Mouse (Mus musculus) limb, embryonic 12.5 days (tissue): ENCODE results near the gene Arl5c. TPM values are rescaled to one million over a fixed set of nuclear protein-coding genes. Genes with fewer than 3 reads are reported as not detected.
A peak's percentile ranks its signal among the peaks of the same experiment; 100 is the strongest.

ENCODE experiments used
- ATAC-seq: fragments of 200-750 bp; cut with Nextera tagmentation; 2 replicates; pipeline ENCODE4 v1.8.0; 2017; ENCODE audit warnings: low read depth, moderate TSS enrichment; ENCODE audit not compliant: insufficient number of reproducible peaks, insufficient read depth, low FRiP score, low TSS enrichment
- H3K27ac ChIP-seq: fragments of 300-500 bp; sonication (generic); 2 replicates; pipeline ENCODE4 v1.5.1; 2016; ENCODE audit warnings: mild to moderate bottlenecking, moderate library complexity
- H3K27me3 ChIP-seq: fragments of 300-500 bp; sonication (generic); 2 replicates; pipeline ENCODE4 v1.6.1; 2016; ENCODE audit warnings: mild to moderate bottlenecking, moderate library complexity
- H3K36me3 ChIP-seq: fragments of 300-500 bp; sonication (generic); 2 replicates; pipeline ENCODE4 v1.6.1; 2016; ENCODE audit warnings: mild to moderate bottlenecking, moderate library complexity
- H3K4me1 ChIP-seq: fragments of 300-500 bp; sonication (generic); replicated peaks from 2 replicates; pipeline ENCODE4 v1.6.1; 2016
- H3K4me2 ChIP-seq: fragments of 300-500 bp; sonication (generic); 2 replicates; pipeline ENCODE4 v1.6.1; 2016; ENCODE audit warnings: mild to moderate bottlenecking, moderate library complexity
- H3K4me3 ChIP-seq: fragments of 300-500 bp; sonication (generic); replicated peaks from 2 replicates; pipeline ENCODE4 v1.5.1; 2016; ENCODE audit warnings: mild to moderate bottlenecking
- H3K9ac ChIP-seq: fragments of 300-500 bp; sonication (generic); replicated peaks from 2 replicates; pipeline ENCODE4 v1.6.1; 2016; ENCODE audit warnings: mild to moderate bottlenecking, moderate library complexity
- H3K9me3 ChIP-seq: fragments of 300-500 bp; sonication (generic); 2 replicates; pipeline ENCODE4 v1.6.1; 2016; ENCODE audit warnings: mild to moderate bottlenecking, moderate library complexity
- WGBS: fragments of 180-500 bp; shearing (Covaris S2); methylation state at CpG from one replicate; pipeline ENCODE4 v1.1.7; 2016; 5-methylcytosine and 5-hydroxymethylcytosine counted together
- polyA plus RNA-seq: library from polyadenylated mRNA; unstranded; fragments of >200 nt; fragmentation: Nextera tagmentation; extraction: Ambion mirVana; gene quantifications from 2 replicates; pipeline ENCODE4 v1.2.1, GENCODE M21; 2016

The Arl5c gene
- polyA plus RNA-seq, 1 experiment from 2014 or later: 5.9 TPM

GRCm38 (mm10) chr11:98019883-98020610, 24.1 kb upstream of the Arl5c start:
- peak overlapping the region; percentile 81 for H3K4me2 ChIP-seq
- H3K9me3 ChIP-seq: no peaks in the 10 kb centered on the region
- WGBS: 25% methylated on average over 8 of the region's 8 CpGs
- H3K27me3 ChIP-seq: 0 out of 2 replicates have a peak, but pooled peaks cover 4% of the 10 kb centered on the region
- H3K4me1 ChIP-seq: peaks cover 27% of the 10 kb centered on the region
- ATAC-seq: no peak
- H3K4me3 ChIP-seq: peak overlapping the region; percentile 88; the same call in 1 of the 2 replicates
- H3K36me3 ChIP-seq: peaks cover 41% of the 10 kb centered on the region
- no peak overlapping the region for H3K27ac ChIP-seq
- 0 out of 2 replicates have a peak overlapping the region, but pooled peaks have one; percentile 8 for H3K9ac ChIP-seq

DNA sequence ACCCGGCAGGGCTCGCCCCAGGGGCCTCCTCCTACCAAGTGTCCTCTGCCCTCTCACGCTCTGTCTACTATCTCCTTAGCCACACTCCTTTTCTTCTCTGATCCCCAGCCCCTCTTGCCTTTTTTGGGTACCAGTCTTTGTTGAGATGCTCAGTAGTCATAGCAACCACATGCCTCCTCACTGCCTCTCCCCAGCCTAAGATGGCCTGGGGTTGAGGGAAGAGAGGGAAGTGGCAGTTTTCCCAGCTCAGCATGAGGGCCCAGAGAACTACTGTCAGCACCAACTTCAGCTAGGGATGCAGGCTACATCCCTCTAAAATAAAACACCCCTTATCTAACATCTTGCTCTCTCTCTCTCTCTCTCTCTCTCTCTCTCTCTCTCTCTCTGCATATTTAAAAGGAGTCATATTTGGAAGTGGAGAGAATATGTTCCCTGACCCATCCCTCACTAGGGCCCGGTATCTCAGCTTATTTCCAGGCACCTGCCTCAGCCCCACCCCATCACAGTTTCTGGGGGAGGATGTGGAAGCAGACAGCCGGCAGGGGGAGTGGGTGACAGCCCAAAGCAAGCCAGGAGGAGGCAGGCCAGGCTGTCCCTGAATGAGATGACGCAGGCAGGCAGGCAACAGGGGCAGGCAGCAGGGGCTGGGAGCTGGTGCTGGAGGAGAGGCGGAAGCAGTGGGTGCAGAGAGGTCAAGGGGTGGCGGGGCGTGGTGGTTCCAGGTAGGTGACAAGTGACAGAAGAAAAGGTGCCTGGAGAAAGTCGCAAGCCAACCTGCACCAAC, 23.1 kb upstream of the Arl5c start:
- H3K27ac ChIP-seq: no peak overlapping the region
- H3K27me3 ChIP-seq: 0 out of 2 replicates have a peak, but pooled peaks cover 4% of the 10 kb centered on the region
- no peak overlapping the region; the same call in 1 of the 2 replicates for H3K9ac ChIP-seq
- peaks cover 27% of the 10 kb centered on the region for H3K4me1 ChIP-seq
- no peak overlapping the region for H3K4me3 ChIP-seq
- no peaks in the 10 kb centered on the region for H3K9me3 ChIP-seq
- ATAC-seq: no peak
- WGBS: 48% methylated on average over 10 of the region's 10 CpGs
- 0 out of 2 replicates have a peak overlapping the region, but pooled peaks have one; percentile 81 for H3K4me2 ChIP-seq
- H3K36me3 ChIP-seq: peaks cover 51% of the 10 kb centered on the region

- H3K36me3 ChIP-seq: peaks cover 58% of the 10 kb centered on the region
- ATAC-seq: no peak
- no peak overlapping the region for H3K9ac ChIP-seq
- H3K27ac ChIP-seq: no peak overlapping the region
- WGBS: 59% methylated on average over 6 of the region's 6 CpGs
- 0 out of 2 replicates have a peak, but pooled peaks cover 4% of the 10 kb centered on the region for H3K27me3 ChIP-seq
- H3K4me3 ChIP-seq: no peak overlapping the region
- peaks cover 27% of the 10 kb centered on the region for H3K4me1 ChIP-seq
- H3K9me3 ChIP-seq: no peaks in the 10 kb centered on the region
- H3K4me2 ChIP-seq: no peak overlapping the region
Observed at GRCm38 (mm10) chr11:98018222-98018621, 22.2 kb upstream of the Arl5c start.

DNA sequence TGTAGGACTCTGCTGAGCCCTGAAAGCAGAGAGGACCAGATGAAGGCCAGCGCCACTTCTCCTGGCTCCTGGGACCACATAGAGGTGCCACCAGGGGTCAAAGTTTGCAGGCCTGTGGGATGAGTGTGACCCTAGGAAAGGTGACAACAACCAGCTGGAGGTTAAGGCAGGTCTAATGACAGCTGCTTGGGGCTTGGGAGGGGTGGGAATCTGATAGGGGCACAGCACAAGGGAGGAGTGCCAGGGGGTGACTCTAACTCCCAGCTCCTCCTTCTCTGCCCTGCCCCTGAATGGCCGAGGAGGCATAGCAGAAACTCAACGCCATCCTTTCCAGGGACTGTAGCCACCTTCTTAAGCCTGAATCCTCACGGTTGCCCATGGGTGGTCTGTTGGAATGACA, 20.8 kb upstream of the Arl5c start:
- Histone ChIP-seq H3K36me3 (peaks cover 67% of the 10 kb centered on the region), H3K9me3 (no peaks in the 10 kb centered on the region), H3K4me1 (peaks cover 26% of the 10 kb centered on the region), H3K27me3 (0 out of 2 replicates have a peak, but pooled peaks cover 10% of the 10 kb centered on the region), H3K4me2 (no peak overlapping the region), H3K9ac (no peak overlapping the region), H3K27ac (no peak overlapping the region), H3K4me3 (no peak overlapping the region)
- no peak for ATAC-seq
- WGBS: 69% methylated on average over 4 of the region's 4 CpGs

DNA sequence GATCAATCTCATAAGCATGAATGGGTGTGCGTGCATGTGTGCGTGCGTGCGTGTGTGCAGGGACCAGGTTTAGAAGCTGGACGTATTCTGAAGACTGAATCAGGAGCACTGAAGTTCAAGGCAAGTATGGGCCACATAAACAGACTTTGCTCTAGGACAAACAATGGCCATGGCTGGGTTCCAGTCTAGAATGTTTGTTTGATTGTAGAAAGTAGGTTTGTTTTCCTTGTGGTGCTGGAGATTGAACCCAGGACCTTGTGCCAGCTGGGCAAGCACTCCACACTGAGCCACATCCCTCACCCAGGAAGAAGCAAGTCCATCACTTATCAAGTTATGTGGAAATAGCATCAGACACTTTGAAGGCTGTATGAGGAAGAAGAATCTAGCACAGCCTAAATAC, 20.2 kb upstream of the Arl5c start:
- no peak overlapping the region for H3K9ac ChIP-seq
- no peak overlapping the region for H3K4me2 ChIP-seq
- no peak for ATAC-seq
- H3K36me3 ChIP-seq: peaks cover 74% of the 10 kb centered on the region
- H3K4me3 ChIP-seq: no peak overlapping the region
- peaks cover 10% of the 10 kb centered on the region; the same call in 1 of the 2 replicates for H3K27me3 ChIP-seq
- no peaks in the 10 kb centered on the region for H3K9me3 ChIP-seq
- WGBS: 96% methylated on average over 5 of the region's 5 CpGs
- H3K27ac ChIP-seq: no peak overlapping the region
- H3K4me1 ChIP-seq: peaks cover 20% of the 10 kb centered on the region

DNA sequence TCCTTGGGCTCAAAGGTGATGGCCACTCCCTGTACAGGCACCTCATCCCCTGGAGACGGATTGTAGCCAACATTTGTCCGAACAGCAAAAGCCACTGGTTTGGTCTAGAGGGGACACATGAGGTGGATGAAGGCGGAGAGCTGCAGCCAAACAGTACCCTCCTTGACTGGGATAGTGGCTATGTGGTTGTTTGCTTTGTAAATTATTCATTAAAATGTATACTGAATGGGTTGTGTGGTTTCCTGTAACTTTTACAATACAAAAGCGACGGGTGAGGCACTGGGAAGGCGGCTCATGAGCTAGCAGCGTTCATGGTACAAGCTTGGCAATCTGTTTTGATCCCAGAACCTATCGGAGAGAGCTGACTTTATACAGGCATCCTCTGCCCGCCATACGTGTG, 16.9 kb upstream of the Arl5c start:
- peaks cover 94% of the 10 kb centered on the region for H3K36me3 ChIP-seq
- H3K4me1 ChIP-seq: no peaks in the 10 kb centered on the region
- no peak overlapping the region for H3K27ac ChIP-seq
- ATAC-seq: no peak
- no peak overlapping the region for H3K4me2 ChIP-seq
- no peaks in the 10 kb centered on the region for H3K9me3 ChIP-seq
- H3K4me3 ChIP-seq: no peak overlapping the region
- 75% methylated on average over 10 of the region's 10 CpGs for WGBS
- peaks cover 6% of the 10 kb centered on the region; the same call in 1 of the 2 replicates for H3K27me3 ChIP-seq
- H3K9ac ChIP-seq: no peak overlapping the region

- Histone ChIP-seq H3K27ac (no peak overlapping the region), H3K4me2 (no peak overlapping the region), H3K4me3 (no peak overlapping the region), H3K27me3 (peaks cover 6% of the 10 kb centered on the region; the same call in 1 of the 2 replicates), H3K4me1 (no peaks in the 10 kb centered on the region), H3K36me3 (peaks cover 94% of the 10 kb centered on the region), H3K9ac (0 out of 2 replicates have a peak overlapping the region, but pooled peaks have one; percentile 9), H3K9me3 (no peaks in the 10 kb centered on the region)
- 59% methylated on average over 9 of the region's 9 CpGs for WGBS
- no peak for ATAC-seq
Observed at GRCm38 (mm10) chr11:98011716-98012115, 15.7 kb upstream of the Arl5c start.

GRCm38 (mm10) chr11:98008087-98008486, 12.1 kb upstream of the Arl5c start:
- no peak overlapping the region for H3K4me2 ChIP-seq
- no peak overlapping the region for H3K9ac ChIP-seq
- H3K4me3 ChIP-seq: no peak overlapping the region
- peaks cover 11% of the 10 kb centered on the region for H3K27me3 ChIP-seq
- H3K27ac ChIP-seq: no peak overlapping the region
- no peaks in the 10 kb centered on the region for H3K9me3 ChIP-seq
- no peak for ATAC-seq
- H3K36me3 ChIP-seq: peaks cover 84% of the 10 kb centered on the region
- H3K4me1 ChIP-seq: peaks cover 12% of the 10 kb centered on the region
- WGBS: 80% methylated on average over 11 of the region's 11 CpGs

- peaks cover 64% of the 10 kb centered on the region for H3K36me3 ChIP-seq
- 84% methylated on average over 10 of the region's 10 CpGs for WGBS
Observed at GRCm38 (mm10) chr11:98005686-98006085, 9.7 kb upstream of the Arl5c start.

DNA sequence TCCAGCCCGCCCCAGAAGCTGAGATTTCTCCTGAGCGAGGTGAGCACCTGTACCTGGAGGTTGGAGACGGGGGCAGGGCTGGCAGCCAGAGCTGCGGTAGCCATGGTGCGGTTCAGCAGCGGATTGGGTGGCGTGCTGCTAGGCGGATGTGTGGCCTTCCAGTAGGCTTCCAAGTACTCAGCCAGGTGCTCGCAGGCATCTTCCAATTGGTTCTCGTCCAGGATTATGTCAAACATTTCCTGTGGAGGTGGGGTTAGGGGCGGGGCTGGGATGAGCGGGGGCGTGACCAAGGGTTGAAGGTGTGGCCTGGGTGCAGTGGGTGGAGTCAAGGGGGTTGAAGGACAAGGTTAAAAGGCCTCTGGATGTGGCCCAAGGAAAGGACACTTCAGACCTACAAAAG, 9.1 kb upstream of the Arl5c start:
- 35% methylated on average over 13 of the region's 13 CpGs for WGBS
- ATAC-seq: no peak
- Histone ChIP-seq H3K36me3 (peaks cover 58% of the 10 kb centered on the region), H3K4me3 (no peak overlapping the region), H3K9ac (no peak overlapping the region), H3K9me3 (no peaks in the 10 kb centered on the region), H3K27ac (no peak overlapping the region), H3K4me2 (no peak overlapping the region), H3K4me1 (peaks cover 42% of the 10 kb centered on the region), H3K27me3 (peaks cover 34% of the 10 kb centered on the region)

More at GRCm38 (mm10) chr11:98005686-98006085, 9.7 kb upstream of the Arl5c start:
- H3K9ac ChIP-seq: no peak overlapping the region
- H3K4me2 ChIP-seq: no peak overlapping the region
- H3K4me3 ChIP-seq: no peak overlapping the region
- H3K27me3 ChIP-seq: peaks cover 28% of the 10 kb centered on the region
- H3K4me1 ChIP-seq: peaks cover 36% of the 10 kb centered on the region
- H3K9me3 ChIP-seq: no peaks in the 10 kb centered on the region
- no peak for ATAC-seq
- no peak overlapping the region for H3K27ac ChIP-seq

GRCm38 (mm10) chr11:98004161-98004560, 8.2 kb upstream of the Arl5c start:
- 78% methylated on average over 8 of the region's 8 CpGs for WGBS
- peaks cover 48% of the 10 kb centered on the region for H3K36me3 ChIP-seq
- peaks cover 42% of the 10 kb centered on the region for H3K4me1 ChIP-seq
- H3K4me2 ChIP-seq: no peak overlapping the region
- no peaks in the 10 kb centered on the region for H3K9me3 ChIP-seq
- peaks cover 42% of the 10 kb centered on the region for H3K27me3 ChIP-seq
- H3K4me3 ChIP-seq: no peak overlapping the region
- no peak for ATAC-seq
- H3K9ac ChIP-seq: no peak overlapping the region
- peak overlapping the region; percentile 18; the same call in 1 of the 2 replicates for H3K27ac ChIP-seq
